Mouse (Mus musculus): Measurements from ENCODE around the gene Fmnl3. TPM values are rescaled to one million over a fixed set of nuclear protein-coding genes. Genes with fewer than 3 reads are reported as not detected.

The Fmnl3 gene
- total and polyA plus RNA-seq, 3 experiments = 0.04 to 0.06 TPM; not detected in 1

DNA sequence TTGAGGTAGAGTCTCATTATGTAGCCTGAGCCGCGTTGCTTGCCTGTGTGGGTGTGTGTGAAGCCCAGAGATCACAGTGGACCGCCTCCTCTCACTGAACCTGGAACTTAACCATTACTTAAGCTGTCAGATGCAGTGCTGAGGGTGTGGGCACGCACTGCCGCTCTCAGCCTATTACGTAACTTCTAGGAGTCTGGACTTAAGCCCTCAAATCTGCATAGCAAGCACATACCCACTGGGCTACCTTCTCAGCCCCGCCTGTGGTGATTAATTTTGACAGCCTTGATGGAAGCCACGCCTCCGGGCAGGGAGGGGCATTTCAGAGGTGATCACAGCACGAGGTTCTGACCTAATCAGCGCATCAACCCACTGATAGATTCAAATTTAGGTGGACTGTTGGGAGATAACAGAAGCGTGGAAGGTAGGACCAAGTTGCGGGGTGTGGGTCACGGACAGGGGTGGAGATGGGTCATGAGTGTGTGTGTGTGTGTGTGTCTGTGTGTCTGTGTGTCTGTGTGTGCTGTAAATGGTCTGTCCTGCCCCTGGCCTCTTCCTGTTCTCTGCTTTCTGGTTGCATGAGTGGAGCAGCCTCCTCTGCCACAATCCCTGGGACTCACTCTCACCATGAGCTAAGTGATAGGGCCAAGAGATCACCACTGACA, 85.6 kb downstream of the Fmnl3 start:
- no peaks in the 10 kb centered on the region for H3K79me2 ChIP-seq (ENCODE audit: control insufficient read depth, insufficient read depth, low read length, poor library complexity)
- no peak overlapping the region for H3K27ac ChIP-seq (ENCODE audit: control insufficient read depth, low read depth, low read length)
- peak; percentile 76 for DNase-seq (ENCODE audit: low read depth, low spot score)
- peak overlapping the region in 1 of 2 experiments; percentile 15; a peak in 1 of 4 replicates for H3K4me3 ChIP-seq (ENCODE audit: control insufficient read depth in 1 of 2, insufficient read depth in 1 of 2, low read depth in 2 of 2, low read length in 2 of 2)
- no peaks in the 10 kb centered on the region for H3K9me3 ChIP-seq (replicated peaks; ENCODE audit: insufficient read depth, low read length)
- H3K4me1 ChIP-seq (ENCODE audit: control insufficient read depth in 1 of 2, insufficient read depth in 2 of 2, low read length in 2 of 2) = peaks cover 2 to 14% of the 10 kb centered on the region in 2 experiments; a peak in 3 of 4 replicates
- H3K9ac ChIP-seq (ENCODE audit: control insufficient read depth, low read depth, low read length, poor library complexity, severe bottlenecking) = no peak overlapping the region
- H3K36me3 ChIP-seq (ENCODE audit: control insufficient read depth in 1 of 2, insufficient read depth in 2 of 2, low read length in 2 of 2) = peaks cover 0 to 5% of the 10 kb centered on the region in 2 experiments; a peak in 1 of 4 replicates
- H3K27me3 ChIP-seq (ENCODE audit: control insufficient read depth in 1 of 2, insufficient read depth in 2 of 2, low read length in 2 of 2) = peaks cover 2 to 3% of the 10 kb centered on the region in 2 experiments; a peak in 2 of 4 replicates
- no peak for TF ChIP-seq HCFC1 (IDR thresholded peaks at IDR 0.05; ENCODE audit: low read depth, low read length)
- TF ChIP-seq RAD21 (IDR thresholded peaks at IDR 0.05; ENCODE audit: low read depth, low read length) = no peak
- no peak for TF ChIP-seq ZKSCAN1 (IDR thresholded peaks at IDR 0.05; ENCODE audit: low read depth, low read length)
- TF ChIP-seq CHD2 (IDR thresholded peaks at IDR 0.05; ENCODE audit: low read length) = no peak
- no peak for TF ChIP-seq BHLHE40 (IDR thresholded peaks at IDR 0.05; ENCODE audit: borderline replicate concordance, low read depth, low read length)
- no peak for TF ChIP-seq CHD1 (IDR thresholded peaks at IDR 0.05; ENCODE audit: low read depth, low read length)
- no peak for TF ChIP-seq ELF1 (IDR thresholded peaks at IDR 0.05; ENCODE audit: low read depth, low read length)
- TF ChIP-seq MAFK (IDR thresholded peaks at IDR 0.05; ENCODE audit: borderline replicate concordance, low read depth, low read length) = no peak
- no peak for TF ChIP-seq USF2 (IDR thresholded peaks at IDR 0.05; ENCODE audit: borderline replicate concordance in 1 of 2, insufficient read depth in 1 of 2, low read depth in 1 of 2, low read length in 2 of 2)
- TF ChIP-seq ZC3H11A (IDR thresholded peaks at IDR 0.05; ENCODE audit: low read depth, low read length) = no peak
- TF ChIP-seq UBTF (IDR thresholded peaks at IDR 0.05; ENCODE audit: borderline replicate concordance, insufficient read depth, low read depth, low read length) = no peak
- TF ChIP-seq CTCF (IDR thresholded peaks at IDR 0.05 in 2 of 3, conservative IDR thresholded peaks at IDR 0.05 in 1 of 3; ENCODE audit: control insufficient read depth in 1 of 3, insufficient read depth in 1 of 3, low read depth in 2 of 3, low read length in 3 of 3, poor library complexity in 1 of 3, severe bottlenecking in 1 of 3) = no peak
- no peak for TF ChIP-seq GATA1 (IDR thresholded peaks at IDR 0.05; ENCODE audit: low read depth, low read length)
- no peak for TF ChIP-seq E2F4 (IDR thresholded peaks at IDR 0.05; ENCODE audit: borderline replicate concordance, low read depth, low read length)
- no peak for TF ChIP-seq POLR2AphosphoS5 (IDR thresholded peaks at IDR 0.05; ENCODE audit: borderline replicate concordance, low read depth, low read length)
- TF ChIP-seq GABPA (IDR thresholded peaks at IDR 0.05; ENCODE audit: low read depth, low read length) = no peak
- TF ChIP-seq TAL1 (IDR thresholded peaks at IDR 0.05; ENCODE audit: low read length) = no peak
- TF ChIP-seq RCOR1 (IDR thresholded peaks at IDR 0.05; ENCODE audit: low read depth, low read length) = no peak
- no peak for TF ChIP-seq MAX (IDR thresholded peaks at IDR 0.05; ENCODE audit: low read length)
- no peak for TF ChIP-seq SMC3 (IDR thresholded peaks at IDR 0.05; ENCODE audit: low read depth, low read length)
- peak; percentile 52; the same call in 1 of the 2 replicates for TF ChIP-seq TBP (IDR thresholded peaks at IDR 0.05; ENCODE audit: low read depth, low read length)
- no peak for TF ChIP-seq MYC (IDR thresholded peaks at IDR 0.05; ENCODE audit: low read depth, low read length)
- TF ChIP-seq USF1 (IDR thresholded peaks at IDR 0.05; ENCODE audit: low read depth, low read length) = no peak
- no peak for TF ChIP-seq NRF1 (IDR thresholded peaks at IDR 0.05; ENCODE audit: insufficient read depth, low read depth, low read length, poor library complexity, severe bottlenecking)
- TF ChIP-seq MYB (IDR thresholded peaks at IDR 0.05; ENCODE audit: low read depth, low read length) = no peak
- TF ChIP-seq SIN3A (IDR thresholded peaks at IDR 0.05; ENCODE audit: low read length) = peak; percentile 45; the same call in 1 of the 2 replicates
- TF ChIP-seq EP300 (IDR thresholded peaks at IDR 0.05; ENCODE audit: low read depth in 1 of 2, low read length in 2 of 2) = peak in 1 of 2 experiments; percentile 21; a peak in 1 of 4 replicates
- TF ChIP-seq MEF2A (IDR thresholded peaks at IDR 0.05; ENCODE audit: extremely low read depth, insufficient replicate concordance, low read depth, low read length, poor library complexity, severe bottlenecking) = no peak
- TF ChIP-seq POLR2A (IDR thresholded peaks at IDR 0.05; ENCODE audit: control insufficient read depth in 1 of 2, insufficient read depth in 1 of 2, low read depth in 1 of 2, low read length in 2 of 2, poor library complexity in 1 of 2) = no peak
- TF ChIP-seq ZMIZ1 (IDR thresholded peaks at IDR 0.05; ENCODE audit: low read depth, low read length) = no peak
- no peak for TF ChIP-seq JUND (IDR thresholded peaks at IDR 0.05; ENCODE audit: low read depth, low read length)
- no peak for TF ChIP-seq KAT2A (conservative IDR thresholded peaks at IDR 0.05; ENCODE audit: low read depth, low read length)
- peak; percentile 44; the same call in 1 of the 2 replicates for TF ChIP-seq ZNF384 (IDR thresholded peaks at IDR 0.05; ENCODE audit: low read depth, low read length)
- TF ChIP-seq NELFE (IDR thresholded peaks at IDR 0.05; ENCODE audit: low read depth, low read length) = no peak
- peak; percentile 41; the same call in 1 of the 2 replicates for TF ChIP-seq MXI1 (IDR thresholded peaks at IDR 0.05; ENCODE audit: low read depth, low read length)
- TF ChIP-seq MAZ (IDR thresholded peaks at IDR 0.05; ENCODE audit: low read depth, low read length) = peak; percentile 79
- no peak for TF ChIP-seq POLR2AphosphoS2 (IDR thresholded peaks at IDR 0.05; ENCODE audit: low read length)
